Mouse (Mus musculus) intestine, embryonic 14.5 days (tissue): ENCODE measurements at regions not wholly inside any gene's neighbourhood (a gene's known extent, or its start where the extent isn't known, plus 50 kb on each side); places are given as distances from the start of the nearest gene placed in this dataset.

Source experiments
- ATAC-seq: fragments of 200-750 bp; cut with Nextera tagmentation; replicated peaks from 2 replicates; pipeline ENCODE4 v1.8.0; 2017; ENCODE audit warnings: low read depth, moderate number of reproducible peaks, moderate TSS enrichment, moderate library complexity; ENCODE audit not compliant: low FRiP score, low TSS enrichment
- DNase-seq: peaks from one replicate; pipeline ENCODE4 v3.0.0-alpha.2; 2018; ENCODE audit warnings: low spot score
- H3K27ac ChIP-seq: fragments of 300-500 bp; sonication (generic); 2 replicates; pipeline ENCODE4 v1.5.1; 2014; ENCODE audit warnings: low read depth, mild to moderate bottlenecking, control low read depth
- H3K27me3 ChIP-seq: fragments of 300-500 bp; sonication (generic); replicated peaks from 2 replicates; pipeline ENCODE4 v1.6.1; 2014; ENCODE audit warnings: low read length, control low read depth; ENCODE audit not compliant: control insufficient read depth, insufficient read depth
- H3K36me3 ChIP-seq: fragments of 300-500 bp; sonication (generic); 2 replicates; pipeline ENCODE4 v1.6.1; 2014; ENCODE audit warnings: low read length, control low read depth; ENCODE audit not compliant: control insufficient read depth, insufficient read depth
- H3K4me1 ChIP-seq: fragments of 300-500 bp; sonication (generic); replicated peaks from 2 replicates; pipeline ENCODE4 v1.6.1; 2014; ENCODE audit warnings: low read length, control low read depth, mixed read lengths; ENCODE audit not compliant: control insufficient read depth, insufficient read depth
- H3K4me2 ChIP-seq: fragments of 300-500 bp; sonication (generic); 2 replicates; pipeline ENCODE4 v1.6.1; 2014; ENCODE audit warnings: low read length
- H3K4me3 ChIP-seq: fragments of 300-500 bp; sonication (generic); 2 replicates; pipeline ENCODE4 v1.5.1; 2014; ENCODE audit warnings: low read depth, low read length, control low read depth, mixed read lengths
- H3K9ac ChIP-seq: fragments of 300-500 bp; sonication (generic); 2 replicates; pipeline ENCODE4 v1.6.1; 2014; ENCODE audit warnings: mild to moderate bottlenecking, low read length
- H3K9me3 ChIP-seq: fragments of 300-500 bp; sonication (generic); 2 replicates; pipeline ENCODE4 v1.6.1; 2016; ENCODE audit warnings: low read length, control low read depth; ENCODE audit not compliant: control insufficient read depth
- WGBS: fragments of 180-500 bp; shearing (Covaris S2); extraction: QIAGEN DNeasy Blood & Tissue Kit; methylation state at CpG from one replicate; pipeline ENCODE4 v1.1.7; 2014; 5-methylcytosine and 5-hydroxymethylcytosine counted together

- Histone ChIP-seq H3K27ac (peak overlapping the region; percentile 64), H3K9ac (no peak overlapping the region), H3K4me1 (no peaks in the 10 kb centered on the region), H3K27me3 (no peaks in the 10 kb centered on the region), H3K9me3 (peaks cover 6% of the 10 kb centered on the region; the same call in 1 of the 2 replicates), H3K36me3 (no peaks in the 10 kb centered on the region), H3K4me3 (no peak overlapping the region), H3K4me2 (no peak overlapping the region)
- DNase-seq (no peak), ATAC-seq (peak; percentile 86)
- 28% methylated on average over 7 of the region's 7 CpGs for WGBS
These were observed 144.8 kb downstream of the Csl start for GRCm38 (mm10) chr10:99614392-99615249.

- no peak overlapping the region for H3K4me2 ChIP-seq
- H3K9me3 ChIP-seq, result peaks cover 6% of the 10 kb centered on the region; the same call in 1 of the 2 replicates
- H3K36me3 ChIP-seq, result no peaks in the 10 kb centered on the region
- no peaks in the 10 kb centered on the region for H3K4me1 ChIP-seq
- DNase-seq (no peak), ATAC-seq (no peak)
- no peaks in the 10 kb centered on the region for H3K27me3 ChIP-seq
- H3K4me3 ChIP-seq, result no peak overlapping the region
- no peak overlapping the region for H3K27ac ChIP-seq
- no peak overlapping the region for H3K9ac ChIP-seq
- WGBS, result 73% methylated on average over 8 of the region's 8 CpGs
These were observed 144.1 kb downstream of the Csl start for GRCm38 (mm10) chr10:99615371-99615770.

GRCm38 (mm10) chr10:99615779-99616178 is 143.7 kb downstream of the Csl start:
- Histone ChIP-seq H3K4me3 (no peak overlapping the region), H3K9me3 (peaks cover 6% of the 10 kb centered on the region; the same call in 1 of the 2 replicates), H3K4me2 (no peak overlapping the region), H3K27ac (no peak overlapping the region), H3K27me3 (no peaks in the 10 kb centered on the region), H3K4me1 (no peaks in the 10 kb centered on the region), H3K9ac (no peak overlapping the region), H3K36me3 (no peaks in the 10 kb centered on the region)
- WGBS, result 14% methylated on average over 6 of the region's 6 CpGs
- DNase-seq, result peak; percentile 92
- ATAC-seq, result no peak

GRCm38 (mm10) chr10:99617623-99618022 is 141.8 kb downstream of the Csl start:
- no peak for ATAC-seq
- Histone ChIP-seq H3K27ac (no peak overlapping the region), H3K9ac (no peak overlapping the region), H3K36me3 (no peaks in the 10 kb centered on the region), H3K4me2 (no peak overlapping the region), H3K4me1 (no peaks in the 10 kb centered on the region), H3K27me3 (no peaks in the 10 kb centered on the region), H3K9me3 (peaks cover 6% of the 10 kb centered on the region; the same call in 1 of the 2 replicates), H3K4me3 (no peak overlapping the region)
- no peak for DNase-seq
- WGBS, result 83% methylated on average over 3 of the region's 3 CpGs

- Histone ChIP-seq H3K4me1 (no peaks in the 10 kb centered on the region), H3K4me3 (peak overlapping the region; percentile 18; the same call in 1 of the 2 replicates), H3K9ac (no peak overlapping the region), H3K27me3 (no peaks in the 10 kb centered on the region), H3K9me3 (no peaks in the 10 kb centered on the region), H3K36me3 (no peaks in the 10 kb centered on the region), H3K27ac (no peak overlapping the region), H3K4me2 (peak overlapping the region; percentile 45)
- DNase-seq (peak; percentile 80), ATAC-seq (peak; percentile 37; the same call in 1 of the 2 replicates)
- WGBS, result 46% methylated on average over 18 of the region's 18 CpGs
These were observed 139.9 kb downstream of the Csl start for GRCm38 (mm10) chr10:99619421-99620151.

- 86% methylated on average over 7 of the region's 7 CpGs for WGBS
- ATAC-seq, result no peak
- H3K27ac ChIP-seq, result no peak overlapping the region
These were observed 139.0 kb downstream of the Csl start for GRCm38 (mm10) chr10:99620489-99620888.

GRCm38 (mm10) chr10:99627355-99627754 is 132.1 kb downstream of the Csl start:
- no peak for DNase-seq
- H3K4me1 ChIP-seq, result no peaks in the 10 kb centered on the region
- no peak overlapping the region for H3K9ac ChIP-seq
- H3K27me3 ChIP-seq, result no peaks in the 10 kb centered on the region
- no peaks in the 10 kb centered on the region for H3K36me3 ChIP-seq
- no peak overlapping the region for H3K27ac ChIP-seq
- no peak overlapping the region for H3K4me2 ChIP-seq
- ATAC-seq, result no peak
- no peaks in the 10 kb centered on the region for H3K9me3 ChIP-seq
- no peak overlapping the region for H3K4me3 ChIP-seq
- 72% methylated on average over 6 of the region's 6 CpGs for WGBS

More at GRCm38 (mm10) chr10:99620489-99620888, 139.0 kb downstream of the Csl start:
- no peak for DNase-seq
- Histone ChIP-seq H3K9ac (no peak overlapping the region), H3K27me3 (no peaks in the 10 kb centered on the region), H3K4me2 (no peak overlapping the region), H3K4me3 (no peak overlapping the region), H3K36me3 (no peaks in the 10 kb centered on the region), H3K4me1 (no peaks in the 10 kb centered on the region), H3K9me3 (no peaks in the 10 kb centered on the region)

- Histone ChIP-seq H3K9me3 (no peaks in the 10 kb centered on the region), H3K4me3 (no peak overlapping the region), H3K4me2 (no peak overlapping the region), H3K9ac (no peak overlapping the region), H3K27ac (peak overlapping the region; percentile 59), H3K36me3 (no peaks in the 10 kb centered on the region), H3K4me1 (no peaks in the 10 kb centered on the region), H3K27me3 (no peaks in the 10 kb centered on the region)
- WGBS, result 69% methylated on average over 6 of the region's 6 CpGs
- DNase-seq (no peak), ATAC-seq (no peak)
These were observed 127.0 kb downstream of the Csl start for GRCm38 (mm10) chr10:99632250-99632985.
